Mouse (Mus musculus) T-helper 2 cell (primary cell): ENCODE results near the gene Apof.
"Not testable (repeated sequence)": the region's sequence is repeated elsewhere in the genome, so short reads cannot be mapped to it uniquely, and the experiment has no call there.

ENCODE experiments used
- in situ Hi-C: fragments of 300-600 bp; cut with MboI, MseI; formaldehyde crosslinking; loops from one replicate; pipeline ENCODE4 v1.15.1; 2025; ENCODE audit warnings: high pct_unique_total_duplicates

Gene Apof

GRCm38 (mm10) chr10:128258953-128259352, 9.5 kb upstream of the Apof start:
- in situ Hi-C loops: no loop called here

GRCm38 (mm10) chr10:128259946-128260345, 8.5 kb upstream of the Apof start:
- in situ Hi-C loops: no loop called here

- in situ Hi-C loops: not testable (repeated sequence)
Measured at GRCm38 (mm10) chr10:128260376-128260775, 8.1 kb upstream of the Apof start.

- in situ Hi-C loops: no loop called here
Measured at GRCm38 (mm10) chr10:128262300-128262699, 6.2 kb upstream of the Apof start.

- in situ Hi-C loops: no loop called here
Measured at GRCm38 (mm10) chr10:128263393-128264310, 4.8 kb upstream of the Apof start.

- in situ Hi-C loops: no loop called here
Measured at GRCm38 (mm10) chr10:128269206-128269910, 887 bp downstream of the Apof start.

GRCm38 (mm10) chr10:128270287-128270841, 1.9 kb downstream of the Apof start, which contains the start of gene Stat2:
Gene Stat2, plus strand, starts transcription at chr10:128270559.
- in situ Hi-C loops: no loop called here

GRCm38 (mm10) chr10:128270866-128271265, 2.4 kb downstream of the Apof start:
- in situ Hi-C loops: no loop called here

- in situ Hi-C loops: no loop called here
Measured at GRCm38 (mm10) chr10:128271883-128272282, 3.4 kb downstream of the Apof start.

GRCm38 (mm10) chr10:128272819-128273439, 4.5 kb downstream of the Apof start:
- in situ Hi-C loops: not testable (repeated sequence)

- in situ Hi-C loops: not testable (repeated sequence)
Measured at GRCm38 (mm10) chr10:128275374-128275773, 6.9 kb downstream of the Apof start.

- in situ Hi-C loops: no loop called here
Measured at GRCm38 (mm10) chr10:128278158-128278557, 9.7 kb downstream of the Apof start.

- in situ Hi-C loops: no loop called here
Measured at GRCm38 (mm10) chr10:128280943-128281342, 12.5 kb downstream of the Apof start.

GRCm38 (mm10) chr10:128281682-128282081, 13.2 kb downstream of the Apof start:
- in situ Hi-C loops: no loop called here

- in situ Hi-C loops: no loop called here
Measured at GRCm38 (mm10) chr10:128282886-128283450, 14.5 kb downstream of the Apof start.

GRCm38 (mm10) chr10:128283604-128284579, 15.4 kb downstream of the Apof start:
- in situ Hi-C loops: no loop called here

- in situ Hi-C loops: not testable (repeated sequence)
Measured at GRCm38 (mm10) chr10:128290594-128290993, 22.1 kb downstream of the Apof start.

GRCm38 (mm10) chr10:128296370-128297090, 28.1 kb downstream of the Apof start:
- in situ Hi-C loops: no loop called here

GRCm38 (mm10) chr10:128297221-128297620, 28.8 kb downstream of the Apof start:
- in situ Hi-C loops: no loop called here

GRCm38 (mm10) chr10:128297622-128298021, 29.2 kb downstream of the Apof start:
- in situ Hi-C loops: no loop called here
